Mouse (Mus musculus): ENCODE measurements around the gene Smurf1. TPM values are rescaled to one million over a fixed set of nuclear protein-coding genes. Genes with fewer than 3 reads are reported as not detected.
A peak's percentile ranks its signal among the peaks of the same experiment; 100 is the strongest.

Gene Smurf1
- polyA plus RNA-seq, 1 experiment from 2014 or later, result 28.3 TPM

- H3K36me3 ChIP-seq, result no peaks in the 10 kb centered on the region
- no peak for ATAC-seq (ENCODE audit: low FRiP score, low read depth)
- no peak overlapping the region for H3K27ac ChIP-seq (replicated peaks)
- no peaks in the 10 kb centered on the region for H3K9me3 ChIP-seq
- H3K4me3 ChIP-seq, result no peak overlapping the region
- no peak overlapping the region for H3K9ac ChIP-seq (replicated peaks)
- H3K4me2 ChIP-seq (replicated peaks), result no peak overlapping the region
- 81% methylated on average over 4 of the region's 4 CpGs for WGBS
- no peaks in the 10 kb centered on the region for H3K27me3 ChIP-seq
- H3K4me1 ChIP-seq, result peaks cover 19% of the 10 kb centered on the region
Measured at GRCm38 (mm10) chr5:144909521-144909920, 56.1 kb downstream of the Smurf1 start.

GRCm38 (mm10) chr5:144907591-144907990 is 58.1 kb downstream of the Smurf1 start:
- Histone ChIP-seq H3K9ac (replicated peaks) (no peak overlapping the region), H3K4me3 (no peak overlapping the region), H3K9me3 (no peaks in the 10 kb centered on the region), H3K27ac (replicated peaks) (no peak overlapping the region), H3K36me3 (no peaks in the 10 kb centered on the region), H3K4me1 (peaks cover 10% of the 10 kb centered on the region), H3K4me2 (replicated peaks) (no peak overlapping the region), H3K27me3 (no peaks in the 10 kb centered on the region)
- no peak for ATAC-seq (ENCODE audit: low FRiP score, low read depth)
- 59% methylated on average over 2 of the region's 2 CpGs for WGBS

GRCm38 (mm10) chr5:144904356-144905134 is 61.1 kb downstream of the Smurf1 start:
- no peaks in the 10 kb centered on the region for H3K27me3 ChIP-seq
- H3K4me1 ChIP-seq, result peaks cover 5% of the 10 kb centered on the region; the same call in 1 of the 2 replicates
- no peaks in the 10 kb centered on the region for H3K9me3 ChIP-seq
- no peak overlapping the region for H3K27ac ChIP-seq (replicated peaks)
- peaks cover 14% of the 10 kb centered on the region for H3K36me3 ChIP-seq
- no peak overlapping the region for H3K4me3 ChIP-seq
- 81% methylated on average over 12 of the region's 12 CpGs for WGBS
- ATAC-seq (ENCODE audit: low FRiP score, low read depth), result no peak
- H3K9ac ChIP-seq (replicated peaks), result no peak overlapping the region
- H3K4me2 ChIP-seq (replicated peaks), result no peak overlapping the region

GRCm38 (mm10) chr5:144901791-144902190 is 63.9 kb downstream of the Smurf1 start:
- 68% methylated on average over 10 of the region's 10 CpGs for WGBS
- no peak overlapping the region for H3K27ac ChIP-seq (replicated peaks)

GRCm38 (mm10) chr5:144901035-144901434 is 64.6 kb downstream of the Smurf1 start:
- Histone ChIP-seq H3K4me3 (no peak overlapping the region), H3K27me3 (no peaks in the 10 kb centered on the region), H3K9me3 (no peaks in the 10 kb centered on the region), H3K4me1 (peaks cover 21% of the 10 kb centered on the region), H3K9ac (replicated peaks) (no peak overlapping the region), H3K4me2 (replicated peaks) (no peak overlapping the region), H3K27ac (replicated peaks) (no peak overlapping the region), H3K36me3 (peaks cover 21% of the 10 kb centered on the region)
- no peak for ATAC-seq (ENCODE audit: low FRiP score, low read depth)
- 84% methylated on average over 7 of the region's 7 CpGs for WGBS

More at GRCm38 (mm10) chr5:144901791-144902190, 63.9 kb downstream of the Smurf1 start:
- H3K9me3 ChIP-seq, result no peaks in the 10 kb centered on the region
- H3K27me3 ChIP-seq, result no peaks in the 10 kb centered on the region
- H3K9ac ChIP-seq (replicated peaks), result no peak overlapping the region
- peaks cover 21% of the 10 kb centered on the region for H3K4me1 ChIP-seq
- no peak overlapping the region for H3K4me2 ChIP-seq (replicated peaks)
- no peak for ATAC-seq (ENCODE audit: low FRiP score, low read depth)
- no peak overlapping the region for H3K4me3 ChIP-seq
- H3K36me3 ChIP-seq, result peaks cover 14% of the 10 kb centered on the region

- H3K9me3 ChIP-seq, result no peaks in the 10 kb centered on the region
- peaks cover 42% of the 10 kb centered on the region for H3K36me3 ChIP-seq
- H3K27me3 ChIP-seq, result no peaks in the 10 kb centered on the region
- H3K4me1 ChIP-seq, result peaks cover 21% of the 10 kb centered on the region
- H3K4me3 ChIP-seq, result no peak overlapping the region
- no peak overlapping the region for H3K4me2 ChIP-seq (replicated peaks)
- H3K9ac ChIP-seq (replicated peaks), result no peak overlapping the region
- no peak for ATAC-seq (ENCODE audit: low FRiP score, low read depth)
- WGBS, result 46% methylated on average over 7 of the region's 7 CpGs
- H3K27ac ChIP-seq (replicated peaks), result peak overlapping the region; percentile 16; the same call in 1 of the 2 replicates
Measured at GRCm38 (mm10) chr5:144898448-144899052, 67.1 kb downstream of the Smurf1 start.

GRCm38 (mm10) chr5:144897881-144898280 is 67.8 kb downstream of the Smurf1 start:
- peak; percentile 78; the same call in 1 of the 2 replicates for ATAC-seq (ENCODE audit: low FRiP score, low read depth)

GRCm38 (mm10) chr5:144891276-144891675 is 74.4 kb downstream of the Smurf1 start:
- H3K9me3 ChIP-seq, result peaks cover 6% of the 10 kb centered on the region; the same call in 1 of the 2 replicates
- no peak overlapping the region for H3K9ac ChIP-seq (replicated peaks)
- H3K4me3 ChIP-seq, result no peak overlapping the region
- no peaks in the 10 kb centered on the region for H3K4me1 ChIP-seq
- peaks cover 91% of the 10 kb centered on the region for H3K36me3 ChIP-seq
- no peak for ATAC-seq (ENCODE audit: low FRiP score, low read depth)
- WGBS, result 90% methylated on average over 11 of the region's 11 CpGs
- H3K27ac ChIP-seq (replicated peaks), result no peak overlapping the region
- H3K27me3 ChIP-seq, result no peaks in the 10 kb centered on the region
- H3K4me2 ChIP-seq (replicated peaks), result no peak overlapping the region

More at GRCm38 (mm10) chr5:144897881-144898280, 67.8 kb downstream of the Smurf1 start:
- Histone ChIP-seq H3K9ac (replicated peaks) (no peak overlapping the region), H3K9me3 (no peaks in the 10 kb centered on the region), H3K27me3 (no peaks in the 10 kb centered on the region), H3K4me1 (peaks cover 21% of the 10 kb centered on the region), H3K4me3 (no peak overlapping the region), H3K36me3 (peaks cover 48% of the 10 kb centered on the region), H3K4me2 (replicated peaks) (no peak overlapping the region), H3K27ac (replicated peaks) (0 out of 2 replicates have a peak overlapping the region, but pooled peaks have one; percentile 16)
- WGBS, result 9% methylated on average over 7 of the region's 7 CpGs

GRCm38 (mm10) chr5:144885968-144886650 is 79.5 kb downstream of the Smurf1 start:
- Histone ChIP-seq H3K9me3 (peaks cover 6% of the 10 kb centered on the region; the same call in 1 of the 2 replicates), H3K4me1 (no peaks in the 10 kb centered on the region), H3K27ac (replicated peaks) (no peak overlapping the region), H3K27me3 (no peaks in the 10 kb centered on the region), H3K4me3 (no peak overlapping the region), H3K36me3 (peaks cover 96% of the 10 kb centered on the region), H3K9ac (replicated peaks) (no peak overlapping the region), H3K4me2 (replicated peaks) (no peak overlapping the region)
- ATAC-seq (ENCODE audit: low FRiP score, low read depth), result no peak
- 92% methylated on average over 9 of the region's 9 CpGs for WGBS

GRCm38 (mm10) chr5:144884629-144885217 is 80.9 kb downstream of the Smurf1 start:
- peaks cover 97% of the 10 kb centered on the region for H3K36me3 ChIP-seq

GRCm38 (mm10) chr5:144881670-144882399 is 83.8 kb downstream of the Smurf1 start:
- H3K9ac ChIP-seq (replicated peaks), result no peak overlapping the region
- no peak for ATAC-seq (ENCODE audit: low FRiP score, low read depth)
- H3K4me3 ChIP-seq, result no peak overlapping the region
- whole genome bisulfite sequencing, result 92% methylated on average over 14 of the region's 14 CpGs
- H3K27me3 ChIP-seq, result no peaks in the 10 kb centered on the region
- no peak overlapping the region for H3K27ac ChIP-seq (replicated peaks)
- H3K4me2 ChIP-seq (replicated peaks), result no peak overlapping the region
- no peaks in the 10 kb centered on the region for H3K4me1 ChIP-seq
- peaks cover 95% of the 10 kb centered on the region for H3K36me3 ChIP-seq
- H3K9me3 ChIP-seq, result no peaks in the 10 kb centered on the region

More at GRCm38 (mm10) chr5:144884629-144885217, 80.9 kb downstream of the Smurf1 start:
- H3K4me1 ChIP-seq, result no peaks in the 10 kb centered on the region
- H3K4me3 ChIP-seq, result no peak overlapping the region
- H3K4me2 ChIP-seq (replicated peaks), result no peak overlapping the region
- peaks cover 6% of the 10 kb centered on the region; the same call in 1 of the 2 replicates for H3K9me3 ChIP-seq
- no peaks in the 10 kb centered on the region for H3K27me3 ChIP-seq
- H3K9ac ChIP-seq (replicated peaks), result no peak overlapping the region
- no peak for ATAC-seq (ENCODE audit: low FRiP score, low read depth)
- no peak overlapping the region for H3K27ac ChIP-seq (replicated peaks)
- 87% methylated on average over 13 of the region's 13 CpGs for WGBS
